Mouse (Mus musculus) gastrocnemius, postnatal 25 days (tissue): ENCODE measurements around the gene Olfr808. TPM values are rescaled to one million over a fixed set of nuclear protein-coding genes. Genes with fewer than 3 reads are reported as not detected.

ENCODE experiments used
- DNase-seq: peaks from one replicate; pipeline ENCODE4 v3.0.0; 2022
- long read RNA-seq, 2 experiments: library from polyadenylated mRNA; stranded (forward); transcript quantifications; one replicate each; pipeline ENCODE4 v2.0.0; 2021
- microRNA-seq, 2 experiments: library from miRNA; unstranded; fragments of <30 nt; microRNA quantifications; one replicate each; pipeline ENCODE4 v1.2.0; 2021; ENCODE audit warnings: borderline replicate concordance in 2 of 2
- total RNA-seq, 2 experiments: library from RNA; stranded (reverse); gene quantifications; 1 replicate in 1 of 2; 2 replicates in 1 of 2; pipeline ENCODE4 v1.2.3; 2021

Olfr808 gene
- total RNA-seq, result not detected
- long read RNA-seq, experiment 1, result 0 reads
- long read RNA-seq, experiment 2, result 0 reads

DNA sequence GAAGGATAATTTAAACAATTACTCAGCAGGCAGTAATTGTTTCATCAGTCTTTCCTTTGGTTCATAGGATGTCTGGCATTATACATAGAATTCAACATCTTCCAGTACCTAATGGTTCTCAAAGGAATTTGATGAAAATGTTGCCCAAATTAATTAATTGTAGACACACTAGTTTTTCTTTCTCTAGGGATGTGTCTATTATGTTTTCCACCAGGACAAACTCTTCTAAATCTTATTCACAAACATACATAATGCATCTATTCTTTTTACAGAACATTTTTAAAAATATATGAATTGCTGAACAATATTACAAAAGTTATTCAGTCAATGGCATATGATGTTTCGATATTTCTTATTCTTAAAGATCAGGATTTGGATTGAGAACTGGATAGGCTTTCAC is at the start of gene Olfr808:
Olfr808 (plus strand) TSS at position 301 of the 400 bp plus-strand sequence.
- DNase-seq, result no peak

DNA sequence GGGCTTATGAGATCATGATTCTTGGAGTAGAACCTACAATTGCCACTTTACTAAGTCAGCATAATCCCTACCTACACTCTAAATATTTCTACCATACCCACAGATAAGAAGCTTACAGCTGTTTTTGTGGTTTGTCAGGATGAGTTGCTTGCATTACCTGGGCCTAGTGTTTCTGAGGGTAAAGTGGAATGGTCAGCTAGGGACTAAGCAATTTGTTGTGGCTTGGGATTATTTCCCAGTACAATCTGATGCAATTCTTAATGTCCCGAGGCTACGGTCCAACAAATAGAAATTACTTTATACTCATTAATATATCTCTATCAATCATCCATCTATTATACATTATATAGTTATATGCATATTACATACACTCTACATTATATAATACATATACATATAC is 36.0 kb upstream of the Olfr808 start, which contains the start of gene Olfr805:
Olfr805 (minus strand) TSS at position 101 of the 400 bp plus-strand sequence.
- no peak for DNase-seq

DNA sequence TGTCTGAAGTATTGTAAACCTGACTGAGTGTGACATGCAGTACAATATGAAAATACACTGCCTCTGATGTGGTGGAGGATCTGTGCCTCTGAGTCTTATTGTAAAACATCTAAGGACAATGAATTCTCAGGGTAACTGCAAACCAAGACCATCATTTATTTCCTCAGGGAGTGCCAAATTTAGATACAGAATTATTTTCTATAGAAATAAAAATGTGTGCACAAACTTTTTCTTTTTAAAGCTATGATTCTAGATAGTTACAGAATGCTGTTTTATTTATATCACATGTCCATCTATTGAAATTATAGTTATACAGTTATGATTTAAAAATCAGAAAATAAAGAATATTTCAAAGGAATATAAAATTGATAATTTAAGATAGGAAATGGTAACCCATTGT is 23.5 kb upstream of the Olfr808 start, which contains the start of gene Olfr806:
Olfr806 (minus strand) TSS at position 101 of the 400 bp plus-strand sequence.
- DNase-seq, result no peak

DNA sequence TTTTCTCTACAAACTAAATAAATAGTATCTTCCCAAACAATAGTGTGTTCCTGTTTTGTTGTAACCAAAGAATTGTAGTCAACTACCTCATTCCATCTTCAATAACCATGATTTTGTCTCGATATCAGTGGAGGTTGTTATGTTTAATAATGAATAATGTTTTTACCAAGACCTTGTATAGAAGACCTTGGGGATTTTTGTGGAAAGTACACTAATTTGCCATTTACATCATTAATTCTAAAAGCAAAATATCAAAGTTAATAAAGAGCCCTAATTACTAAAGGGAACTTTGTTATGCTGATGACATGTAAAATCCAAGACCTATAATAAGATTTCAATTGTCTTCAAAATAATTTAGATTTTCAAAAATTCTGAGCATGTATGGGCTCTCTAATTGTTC is 7.6 kb upstream of the Olfr808 start, which contains the start of gene Olfr807:
Olfr807 (minus strand) TSS at position 101 of the 400 bp plus-strand sequence.
- no peak for DNase-seq

DNA sequence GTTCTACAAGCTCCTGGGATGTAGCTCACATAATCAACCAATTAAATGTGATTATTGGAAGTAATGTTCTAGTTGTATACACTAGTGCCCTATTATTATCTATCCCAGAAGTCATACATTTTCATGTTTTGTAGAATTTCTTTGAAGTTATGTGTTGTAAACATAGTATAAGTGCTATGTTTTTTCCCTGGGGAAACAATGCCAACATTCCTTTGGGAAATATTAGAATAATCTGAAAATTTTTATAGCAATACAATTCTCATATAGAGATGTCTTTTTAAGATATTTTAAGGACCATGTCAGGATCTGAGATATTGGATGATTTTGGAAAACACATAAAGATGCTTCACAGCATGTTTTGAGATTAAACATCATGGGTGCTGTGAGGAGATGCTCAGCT is 9.1 kb downstream of the Olfr808 start, which contains the start of gene Olfr809:
Olfr809 (plus strand) TSS at position 301 of the 400 bp plus-strand sequence.
- DNase-seq, result no peak

DNA sequence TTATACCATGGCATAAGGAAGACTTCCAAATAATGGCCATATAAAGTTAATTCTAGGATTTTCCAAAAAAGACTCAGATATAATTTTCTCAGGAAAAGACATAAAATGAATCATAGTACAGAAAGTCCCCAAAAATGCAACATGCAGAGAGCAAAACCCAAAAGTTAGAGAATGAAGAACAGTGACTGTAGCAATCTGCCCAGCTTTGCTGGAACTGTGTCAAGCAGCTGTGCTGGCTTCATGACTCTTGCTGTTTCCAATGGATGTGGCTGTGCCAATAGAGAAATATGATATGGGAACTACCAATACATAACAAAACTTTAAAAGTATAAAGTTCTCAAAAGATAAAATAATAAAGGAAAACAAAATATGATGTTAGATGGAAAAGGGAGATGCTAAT is 12.8 kb downstream of the Olfr808 start:
- DNase-seq, result peak; percentile 45

DNA sequence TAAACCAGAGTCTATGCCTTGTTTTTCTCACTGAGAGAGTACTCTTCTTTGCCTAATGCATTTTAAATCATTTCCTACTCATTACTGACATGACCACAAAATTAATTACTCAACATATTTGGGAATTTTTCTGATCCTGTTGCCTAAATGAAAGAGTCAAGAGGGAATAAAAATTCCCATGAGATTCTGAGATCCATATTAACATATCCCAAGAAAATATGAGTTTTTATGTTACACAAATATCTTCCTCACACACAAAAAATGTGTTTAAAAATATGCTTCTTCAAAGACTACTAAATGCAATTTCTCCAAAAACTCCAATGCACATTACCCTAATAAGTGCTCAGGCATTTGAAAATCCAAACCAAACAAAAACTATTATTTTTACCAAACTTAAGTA is 29.5 kb downstream of the Olfr808 start, which contains the start of gene Olfr810:
Olfr810 (minus strand) TSS at position 101 of the 400 bp plus-strand sequence.
- DNase-seq, result no peak

DNA sequence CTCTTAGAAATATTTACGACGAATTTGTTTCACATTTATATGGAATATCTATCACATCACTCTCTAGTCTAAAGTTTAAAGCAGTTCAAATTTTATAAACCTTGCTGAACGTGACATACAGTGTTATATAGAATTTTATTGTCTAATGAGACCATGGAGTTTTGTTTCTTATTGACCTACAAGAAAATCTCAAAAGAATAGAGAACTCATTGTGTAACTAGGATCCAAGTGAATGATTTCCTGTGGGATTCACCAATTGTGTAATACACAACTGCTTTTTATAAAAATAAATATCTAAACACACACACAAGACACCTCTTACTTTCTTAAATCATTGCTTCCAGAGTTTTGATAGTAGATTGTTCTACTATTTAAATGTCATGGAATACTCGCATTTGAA is 39.0 kb downstream of the Olfr808 start, which contains the start of gene Olfr811:
Olfr811 (minus strand) TSS at position 101 of the 400 bp plus-strand sequence.
- no peak for DNase-seq

Small RNA genes lying within 50 kb of the gene (microRNA-seq; reads per million reads assigned to microRNA genes)
- 0 reads per million in 2 experiments for gene Gm24485

Other genes starting within 250 kb of the Olfr808 start
- gene Olfr791, start 243.7 kb upstream of the Olfr808 start, total RNA-seq, result not detected
- not detected for gene Olfr792, start 226.3 kb upstream of the Olfr808 start, total RNA-seq
- gene Olfr794, start 197.8 kb upstream of the Olfr808 start, total RNA-seq, result not detected
- not detected for gene Olfr796, start 152.9 kb upstream of the Olfr808 start, total RNA-seq
- not detected for gene Olfr798, start 137.5 kb upstream of the Olfr808 start, total RNA-seq
- gene Olfr799, start 128.0 kb upstream of the Olfr808 start, total RNA-seq, result not detected
- not detected for gene Olfr800, start 107.8 kb upstream of the Olfr808 start, total RNA-seq
- not detected for gene Olfr801, start 91.6 kb upstream of the Olfr808 start, total RNA-seq
- gene Olfr802, start 77.3 kb upstream of the Olfr808 start, total RNA-seq, result not detected
- gene Olfr803, start 71.2 kb upstream of the Olfr808 start, total RNA-seq, result not detected
- not detected for gene Olfr804, start 62.3 kb upstream of the Olfr808 start, total RNA-seq
- not detected for gene Olfr805, start 36.1 kb upstream of the Olfr808 start, total RNA-seq
- not detected for gene Olfr806, start 23.6 kb upstream of the Olfr808 start, total RNA-seq
- gene Olfr807, start 7.7 kb upstream of the Olfr808 start, total RNA-seq, result not detected
- not detected for gene Olfr809, start 9.2 kb downstream of the Olfr808 start, total RNA-seq
- not detected for gene Olfr810, start 29.4 kb downstream of the Olfr808 start, total RNA-seq
- gene Olfr811, start 38.9 kb downstream of the Olfr808 start, total RNA-seq, result not detected
- not detected for gene Olfr812, start 80.6 kb downstream of the Olfr808 start, total RNA-seq
- gene Olfr813, start 89.9 kb downstream of the Olfr808 start, total RNA-seq, result not detected
- not detected for gene Olfr814, start 114.4 kb downstream of the Olfr808 start, total RNA-seq
- gene Olfr815, start 140.4 kb downstream of the Olfr808 start, total RNA-seq, result not detected
- not detected for gene Olfr816, start 150.1 kb downstream of the Olfr808 start, total RNA-seq
- not detected for gene Olfr818, start 183.6 kb downstream of the Olfr808 start, total RNA-seq
- not detected for gene Olfr819, start 201.8 kb downstream of the Olfr808 start, total RNA-seq
- gene Olfr247, start 210.7 kb downstream of the Olfr808 start, total RNA-seq, result not detected
- not detected for gene Gm10310, start 219.6 kb downstream of the Olfr808 start, total RNA-seq
- not detected for gene Olfr820, start 247.1 kb downstream of the Olfr808 start, total RNA-seq